Mouse (Mus musculus) gastrocnemius, postnatal 10 days (tissue): ENCODE results near the gene Obscn. TPM values are rescaled to one million over a fixed set of nuclear protein-coding genes. Genes with fewer than 3 reads are reported as not detected.
A peak's percentile ranks its signal among the peaks of the same experiment; 100 is the strongest.

Source experiments
- DNase-seq: peaks from one replicate; pipeline ENCODE4 v3.0.0; 2021; ENCODE audit warnings: mixed read lengths
- total RNA-seq, 2 experiments: library from RNA; stranded (reverse); gene quantifications; 2 replicates each; pipeline ENCODE4 v1.2.3; 2021

Gene Obscn
- total RNA-seq, 2 experiments from 2014 or later = 664 to 666 TPM

- DNase-seq = no peak
Observed at GRCm38 (mm10) chr11:59141772-59142370, 5.7 kb upstream of the Obscn start.

GRCm38 (mm10) chr11:59138537-59139486 lies 2.6 kb upstream of the Obscn start:
- DNase-seq = peak; percentile 49

- no peak for DNase-seq
Observed at GRCm38 (mm10) chr11:59136994-59137706, 948 bp upstream of the Obscn start.

GRCm38 (mm10) chr11:59135051-59135820 lies 966 bp downstream of the Obscn start:
- DNase-seq = peak; percentile 29

- no peak for DNase-seq
Observed at GRCm38 (mm10) chr11:59134373-59134997, 1.7 kb downstream of the Obscn start.

GRCm38 (mm10) chr11:59132065-59132464 lies 4.1 kb downstream of the Obscn start:
- DNase-seq = no peak

- DNase-seq = no peak
Observed at GRCm38 (mm10) chr11:59131348-59131919, 4.8 kb downstream of the Obscn start.

GRCm38 (mm10) chr11:59130782-59131181 lies 5.4 kb downstream of the Obscn start:
- DNase-seq = no peak

GRCm38 (mm10) chr11:59105945-59106344 lies 30.3 kb downstream of the Obscn start:
- no peak for DNase-seq

GRCm38 (mm10) chr11:59102324-59102723 lies 33.9 kb downstream of the Obscn start:
- DNase-seq = no peak

GRCm38 (mm10) chr11:59098339-59098738 lies 37.9 kb downstream of the Obscn start:
- peak; percentile 53 for DNase-seq

- no peak for DNase-seq
Observed at GRCm38 (mm10) chr11:59097770-59098169, 38.4 kb downstream of the Obscn start.

- no peak for DNase-seq
Observed at GRCm38 (mm10) chr11:59094213-59094612, 42.0 kb downstream of the Obscn start.

- no peak for DNase-seq
Observed at GRCm38 (mm10) chr11:59087581-59087980, 48.6 kb downstream of the Obscn start.

- DNase-seq = no peak
Observed at GRCm38 (mm10) chr11:59085200-59085599, 51.0 kb downstream of the Obscn start.

- no peak for DNase-seq
Observed at GRCm38 (mm10) chr11:59083125-59083524, 53.1 kb downstream of the Obscn start.

GRCm38 (mm10) chr11:59078311-59078710 lies 57.9 kb downstream of the Obscn start:
- peak; percentile 33 for DNase-seq

- no peak for DNase-seq
Observed at GRCm38 (mm10) chr11:59070321-59070720, 65.9 kb downstream of the Obscn start.

- DNase-seq = no peak
Observed at GRCm38 (mm10) chr11:59068922-59069321, 67.3 kb downstream of the Obscn start.

- DNase-seq = no peak
Observed at GRCm38 (mm10) chr11:59068433-59068832, 67.8 kb downstream of the Obscn start.

GRCm38 (mm10) chr11:59067921-59068320 lies 68.3 kb downstream of the Obscn start:
- no peak for DNase-seq
